Mouse (Mus musculus): ENCODE data around the gene Pitpnm1. TPM values are rescaled to one million over a fixed set of nuclear protein-coding genes. Genes with fewer than 3 reads are reported as not detected.

The Pitpnm1 gene
- polyA plus RNA-seq, 1 experiment from 2014 or later = 17.3 TPM

GRCm38 (mm10) chr19:4113186-4113805 is 13.5 kb downstream of the Pitpnm1 start:
- Histone ChIP-seq H3K9ac (ENCODE audit: low read length) (peak overlapping the region; percentile 38; the same call in 1 of the 2 replicates), H3K4me3 (ENCODE audit: control insufficient read depth in 1 of 2, insufficient read depth in 1 of 2, low read depth in 1 of 2, low read length in 2 of 2) (no peak overlapping the region), H3K27ac (replicated peaks in 1 of 2; ENCODE audit: control insufficient read depth in 1 of 2, insufficient read depth in 1 of 2, low read depth in 2 of 2, low read length in 2 of 2) (peak overlapping the region; percentile 23 to 69; a peak in 2 of 4 replicates), H3K4me2 (ENCODE audit: low read length) (no peak overlapping the region), H3K4me1 (ENCODE audit: control insufficient read depth in 2 of 2, insufficient read depth in 2 of 2, low read length in 2 of 2) (peaks cover 7 to 16% of the 10 kb centered on the region in 2 experiments; a peak in 3 of 4 replicates), H3K27me3 (ENCODE audit: control insufficient read depth, insufficient read depth, low read length) (no peaks in the 10 kb centered on the region), H3K36me3 (ENCODE audit: control insufficient read depth, insufficient read depth, low read length) (peaks cover 90% of the 10 kb centered on the region), H3K9me3 (ENCODE audit: control insufficient read depth, low read length) (no peaks in the 10 kb centered on the region)
- 54% methylated on average over 13 of the region's 13 CpGs for WGBS
- peak; percentile 33; the same call in 1 of the 2 replicates for ATAC-seq (ENCODE audit: insufficient number of reproducible peaks, insufficient read depth, low FRiP score, low read depth)

- no peaks in the 10 kb centered on the region for H3K27me3 ChIP-seq (ENCODE audit: control insufficient read depth, insufficient read depth, low read length)
- no peak overlapping the region for H3K4me2 ChIP-seq (ENCODE audit: low read length)
- peaks cover 87% of the 10 kb centered on the region for H3K36me3 ChIP-seq (ENCODE audit: control insufficient read depth, insufficient read depth, low read length)
- no peak overlapping the region for H3K4me3 ChIP-seq (ENCODE audit: control insufficient read depth in 1 of 2, insufficient read depth in 1 of 2, low read depth in 1 of 2, low read length in 2 of 2)
- H3K9me3 ChIP-seq (ENCODE audit: control insufficient read depth, low read length) = no peaks in the 10 kb centered on the region
- H3K9ac ChIP-seq (ENCODE audit: low read length) = peak overlapping the region; percentile 38; the same call in 1 of the 2 replicates
- whole genome bisulfite sequencing = 48% methylated on average over 5 of the region's 5 CpGs
- peak overlapping the region; percentile 23 to 69; a peak in 2 of 4 replicates for H3K27ac ChIP-seq (replicated peaks in 1 of 2; ENCODE audit: control insufficient read depth in 1 of 2, insufficient read depth in 1 of 2, low read depth in 2 of 2, low read length in 2 of 2)
- ATAC-seq (ENCODE audit: insufficient number of reproducible peaks, insufficient read depth, low FRiP score, low read depth) = no peak
- peaks cover 7 to 16% of the 10 kb centered on the region in 2 experiments; a peak in 3 of 4 replicates for H3K4me1 ChIP-seq (ENCODE audit: control insufficient read depth in 2 of 2, insufficient read depth in 2 of 2, low read length in 2 of 2)
Observed at GRCm38 (mm10) chr19:4113806-4114230, 14.0 kb downstream of the Pitpnm1 start.

- Histone ChIP-seq H3K4me2 (ENCODE audit: low read length) (no peak overlapping the region), H3K4me3 (ENCODE audit: control insufficient read depth in 1 of 2, insufficient read depth in 1 of 2, low read depth in 1 of 2, low read length in 2 of 2) (no peak overlapping the region), H3K4me1 (ENCODE audit: control insufficient read depth in 2 of 2, insufficient read depth in 2 of 2, low read length in 2 of 2) (peaks cover 7 to 16% of the 10 kb centered on the region in 2 experiments; a peak in 3 of 4 replicates), H3K27me3 (ENCODE audit: control insufficient read depth, insufficient read depth, low read length) (no peaks in the 10 kb centered on the region), H3K27ac (replicated peaks in 1 of 2; ENCODE audit: control insufficient read depth in 1 of 2, insufficient read depth in 1 of 2, low read depth in 2 of 2, low read length in 2 of 2) (no peak overlapping the region), H3K9ac (ENCODE audit: low read length) (no peak overlapping the region), H3K9me3 (ENCODE audit: control insufficient read depth, low read length) (no peaks in the 10 kb centered on the region), H3K36me3 (ENCODE audit: control insufficient read depth, insufficient read depth, low read length) (peaks cover 80% of the 10 kb centered on the region)
- ATAC-seq (ENCODE audit: insufficient number of reproducible peaks, insufficient read depth, low FRiP score, low read depth) = no peak
- 92% methylated on average over 10 of the region's 10 CpGs for WGBS
Observed at GRCm38 (mm10) chr19:4114551-4114950, 14.8 kb downstream of the Pitpnm1 start.

DNA sequence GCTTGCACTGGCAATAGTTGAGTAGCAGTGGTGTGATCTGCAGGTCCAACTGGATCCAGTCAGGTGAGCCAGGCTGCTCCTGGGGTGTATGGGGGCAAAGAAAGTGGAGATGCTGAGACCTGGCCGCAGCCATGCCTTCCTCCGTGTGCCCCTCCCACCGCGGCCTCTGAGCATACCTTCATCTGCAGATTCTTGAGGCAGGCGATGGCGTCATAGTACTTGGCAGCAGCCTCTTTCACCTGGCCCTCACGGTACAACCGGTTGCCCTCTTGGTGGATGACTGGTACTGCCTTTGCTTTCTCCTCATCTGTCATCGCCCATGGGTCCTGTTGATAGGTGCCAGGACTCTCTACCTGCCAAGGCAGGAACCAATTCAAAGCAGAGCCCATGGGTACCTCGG is 15.3 kb downstream of the Pitpnm1 start:
- Histone ChIP-seq H3K4me3 (ENCODE audit: control insufficient read depth in 1 of 2, insufficient read depth in 1 of 2, low read depth in 1 of 2, low read length in 2 of 2) (no peak overlapping the region), H3K9ac (ENCODE audit: low read length) (no peak overlapping the region), H3K4me2 (ENCODE audit: low read length) (no peak overlapping the region), H3K9me3 (ENCODE audit: control insufficient read depth, low read length) (no peaks in the 10 kb centered on the region), H3K36me3 (ENCODE audit: control insufficient read depth, insufficient read depth, low read length) (peaks cover 82% of the 10 kb centered on the region), H3K27me3 (ENCODE audit: control insufficient read depth, insufficient read depth, low read length) (no peaks in the 10 kb centered on the region), H3K4me1 (ENCODE audit: control insufficient read depth in 2 of 2, insufficient read depth in 2 of 2, low read length in 2 of 2) (peaks cover 7 to 16% of the 10 kb centered on the region in 2 experiments; a peak in 3 of 4 replicates), H3K27ac (replicated peaks in 1 of 2; ENCODE audit: control insufficient read depth in 1 of 2, insufficient read depth in 1 of 2, low read depth in 2 of 2, low read length in 2 of 2) (no peak overlapping the region)
- whole genome bisulfite sequencing = 91% methylated on average over 10 of the region's 10 CpGs
- no peak for ATAC-seq (ENCODE audit: insufficient number of reproducible peaks, insufficient read depth, low FRiP score, low read depth)

DNA sequence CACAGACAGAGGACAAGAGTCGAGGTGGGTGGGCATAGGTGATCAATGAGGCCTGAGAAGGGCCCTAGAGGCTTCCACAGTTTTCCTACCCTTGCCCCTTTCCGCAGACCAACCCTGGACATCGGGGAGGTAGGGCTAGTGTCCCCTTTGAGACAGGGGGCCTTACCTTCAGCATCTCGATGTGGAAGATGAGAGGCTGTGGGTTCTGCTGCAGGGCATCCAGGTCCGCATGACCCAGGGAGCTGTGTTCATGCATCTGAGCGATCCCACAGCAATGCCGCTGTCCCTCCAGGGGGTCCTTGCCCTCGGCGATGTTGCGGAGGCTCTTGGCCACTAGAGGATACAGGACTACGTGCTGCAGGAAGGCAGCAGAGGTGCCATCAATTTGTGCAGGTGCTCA is 16.0 kb downstream of the Pitpnm1 start:
- ATAC-seq (ENCODE audit: insufficient number of reproducible peaks, insufficient read depth, low FRiP score, low read depth) = no peak
- Histone ChIP-seq H3K9ac (ENCODE audit: low read length) (no peak overlapping the region), H3K9me3 (ENCODE audit: control insufficient read depth, low read length) (no peaks in the 10 kb centered on the region), H3K4me2 (ENCODE audit: low read length) (no peak overlapping the region), H3K36me3 (ENCODE audit: control insufficient read depth, insufficient read depth, low read length) (peaks cover 79% of the 10 kb centered on the region), H3K27me3 (ENCODE audit: control insufficient read depth, insufficient read depth, low read length) (no peaks in the 10 kb centered on the region), H3K4me3 (ENCODE audit: control insufficient read depth in 1 of 2, insufficient read depth in 1 of 2, low read depth in 1 of 2, low read length in 2 of 2) (no peak overlapping the region), H3K27ac (replicated peaks in 1 of 2; ENCODE audit: control insufficient read depth in 1 of 2, insufficient read depth in 1 of 2, low read depth in 2 of 2, low read length in 2 of 2) (no peak overlapping the region), H3K4me1 (ENCODE audit: control insufficient read depth in 2 of 2, insufficient read depth in 2 of 2, low read length in 2 of 2) (peaks cover 11 to 21% of the 10 kb centered on the region in 2 experiments; a peak in 3 of 4 replicates)
- 90% methylated on average over 11 of the region's 11 CpGs for WGBS

DNA sequence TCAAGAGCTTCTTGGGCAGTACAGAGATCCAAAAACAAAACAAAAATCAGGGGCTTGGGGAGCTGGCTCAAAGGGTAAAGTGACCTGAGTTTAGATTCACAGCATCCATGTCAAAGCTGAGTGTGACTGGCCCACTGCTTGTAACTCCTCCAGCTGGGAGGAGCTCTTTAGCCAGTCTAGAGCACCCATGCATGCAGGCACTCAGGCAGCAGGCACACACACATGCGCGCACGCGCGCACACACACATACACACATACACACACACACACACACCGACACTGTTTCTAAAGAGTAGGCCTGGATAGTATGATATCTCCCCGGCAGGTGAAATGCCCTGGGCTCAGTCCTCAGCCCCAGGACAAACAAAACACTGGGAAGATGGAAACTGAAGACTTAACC is 17.2 kb downstream of the Pitpnm1 start:
- Histone ChIP-seq H3K4me3 (ENCODE audit: control insufficient read depth in 1 of 2, insufficient read depth in 1 of 2, low read depth in 1 of 2, low read length in 2 of 2) (no peak overlapping the region), H3K36me3 (ENCODE audit: control insufficient read depth, insufficient read depth, low read length) (peaks cover 67% of the 10 kb centered on the region), H3K9me3 (ENCODE audit: control insufficient read depth, low read length) (no peaks in the 10 kb centered on the region), H3K4me2 (ENCODE audit: low read length) (no peak overlapping the region), H3K27ac (replicated peaks in 1 of 2; ENCODE audit: control insufficient read depth in 1 of 2, insufficient read depth in 1 of 2, low read depth in 2 of 2, low read length in 2 of 2) (no peak overlapping the region), H3K9ac (ENCODE audit: low read length) (no peak overlapping the region), H3K27me3 (ENCODE audit: control insufficient read depth, insufficient read depth, low read length) (no peaks in the 10 kb centered on the region), H3K4me1 (ENCODE audit: control insufficient read depth in 2 of 2, insufficient read depth in 2 of 2, low read length in 2 of 2) (peaks cover 14 to 23% of the 10 kb centered on the region in 2 experiments; a peak in 3 of 4 replicates)
- 98% methylated on average over 7 of the region's 7 CpGs for WGBS
- ATAC-seq (ENCODE audit: insufficient number of reproducible peaks, insufficient read depth, low FRiP score, low read depth) = no peak

GRCm38 (mm10) chr19:4118350-4118749 is 18.6 kb downstream of the Pitpnm1 start:
- ATAC-seq (ENCODE audit: insufficient number of reproducible peaks, insufficient read depth, low FRiP score, low read depth) = no peak
- Histone ChIP-seq H3K4me2 (ENCODE audit: low read length) (no peak overlapping the region), H3K36me3 (ENCODE audit: control insufficient read depth, insufficient read depth, low read length) (peaks cover 54% of the 10 kb centered on the region), H3K27me3 (ENCODE audit: control insufficient read depth, insufficient read depth, low read length) (no peaks in the 10 kb centered on the region), H3K4me1 (ENCODE audit: control insufficient read depth in 2 of 2, insufficient read depth in 2 of 2, low read length in 2 of 2) (peaks cover 11 to 18% of the 10 kb centered on the region in 2 experiments; a peak in 3 of 4 replicates), H3K27ac (replicated peaks in 1 of 2; ENCODE audit: control insufficient read depth in 1 of 2, insufficient read depth in 1 of 2, low read depth in 2 of 2, low read length in 2 of 2) (no peak overlapping the region), H3K9ac (ENCODE audit: low read length) (no peak overlapping the region), H3K4me3 (ENCODE audit: control insufficient read depth in 1 of 2, insufficient read depth in 1 of 2, low read depth in 1 of 2, low read length in 2 of 2) (no peak overlapping the region), H3K9me3 (ENCODE audit: control insufficient read depth, low read length) (no peaks in the 10 kb centered on the region)
- WGBS = 94% methylated on average over 2 of the region's 2 CpGs

Data from heart, embryonic 14.5 days (tissue).